Mouse (Mus musculus): ENCODE data around the gene Mogat2. TPM values are rescaled to one million over a fixed set of nuclear protein-coding genes. Genes with fewer than 3 reads are reported as not detected.

The Mogat2 gene
- polyA plus RNA-seq, 1 experiment from 2014 or later: 2.7 TPM

- no peaks in the 10 kb centered on the region for H3K27me3 ChIP-seq (ENCODE audit: control insufficient read depth, insufficient read depth, low read length)
- H3K27ac ChIP-seq (ENCODE audit: low read depth, low read length): no peak overlapping the region
- WGBS: 72% methylated on average over 8 of the region's 8 CpGs
- H3K36me3 ChIP-seq (ENCODE audit: control insufficient read depth, insufficient read depth, low read length): no peaks in the 10 kb centered on the region
- no peak overlapping the region for H3K4me2 ChIP-seq (replicated peaks; ENCODE audit: low read depth, low read length)
- no peak; the same call in 1 of the 2 replicates for ATAC-seq (ENCODE audit: low FRiP score, low TSS enrichment)
- no peaks in the 10 kb centered on the region for H3K9me3 ChIP-seq (ENCODE audit: control insufficient read depth, low read length)
- H3K9ac ChIP-seq (ENCODE audit: low read depth, low read length): no peak overlapping the region
- H3K4me3 ChIP-seq (ENCODE audit: low read length): no peak overlapping the region
- H3K4me1 ChIP-seq (ENCODE audit: control insufficient read depth, insufficient read depth, low read length): 0 out of 2 replicates have a peak, but pooled peaks cover 5% of the 10 kb centered on the region
These were observed 9.6 kb downstream of the Mogat2 start for GRCm38 (mm10) chr7:99228825-99229224.

GRCm38 (mm10) chr7:99227267-99227666 is 11.2 kb downstream of the Mogat2 start:
- Histone ChIP-seq H3K27ac (ENCODE audit: low read depth, low read length) (no peak overlapping the region), H3K4me2 (replicated peaks; ENCODE audit: low read depth, low read length) (no peak overlapping the region), H3K27me3 (ENCODE audit: control insufficient read depth, insufficient read depth, low read length) (no peaks in the 10 kb centered on the region), H3K9ac (ENCODE audit: low read depth, low read length) (no peak overlapping the region), H3K4me3 (ENCODE audit: low read length) (no peak overlapping the region), H3K4me1 (ENCODE audit: control insufficient read depth, insufficient read depth, low read length) (0 out of 2 replicates have a peak, but pooled peaks cover 5% of the 10 kb centered on the region), H3K36me3 (ENCODE audit: control insufficient read depth, insufficient read depth, low read length) (no peaks in the 10 kb centered on the region), H3K9me3 (ENCODE audit: control insufficient read depth, low read length) (no peaks in the 10 kb centered on the region)
- WGBS: 98% methylated on average over 4 of the region's 4 CpGs
- ATAC-seq (ENCODE audit: low FRiP score, low TSS enrichment): no peak

GRCm38 (mm10) chr7:99226662-99227061 is 11.8 kb downstream of the Mogat2 start:
- H3K4me1 ChIP-seq (ENCODE audit: control insufficient read depth, insufficient read depth, low read length): 0 out of 2 replicates have a peak, but pooled peaks cover 5% of the 10 kb centered on the region

DNA sequence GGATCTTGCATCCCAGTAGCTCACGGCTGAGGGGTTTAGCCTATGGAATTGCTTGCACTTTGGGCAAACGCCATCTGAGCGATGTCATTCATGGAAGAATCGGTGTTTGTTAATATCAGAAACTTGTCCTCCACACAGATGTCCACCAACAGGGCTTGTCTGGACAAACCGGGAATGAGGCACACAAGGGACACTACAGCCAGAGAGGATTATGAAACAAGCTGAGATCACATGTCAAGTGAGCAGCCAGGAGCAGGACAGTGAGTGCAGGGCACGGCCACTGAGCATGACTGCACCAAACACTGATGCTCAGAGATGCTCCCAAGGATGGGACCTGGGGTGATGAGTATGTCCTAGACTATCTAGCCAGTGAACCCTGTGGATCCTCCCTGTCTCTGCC is 13.0 kb downstream of the Mogat2 start:
- ATAC-seq (ENCODE audit: low FRiP score, low TSS enrichment): no peak
- Histone ChIP-seq H3K4me1 (ENCODE audit: control insufficient read depth, insufficient read depth, low read length) (0 out of 2 replicates have a peak, but pooled peaks cover 5% of the 10 kb centered on the region), H3K9ac (ENCODE audit: low read depth, low read length) (no peak overlapping the region), H3K27ac (ENCODE audit: low read depth, low read length) (no peak overlapping the region), H3K9me3 (ENCODE audit: control insufficient read depth, low read length) (no peaks in the 10 kb centered on the region), H3K4me2 (replicated peaks; ENCODE audit: low read depth, low read length) (no peak overlapping the region), H3K4me3 (ENCODE audit: low read length) (no peak overlapping the region), H3K27me3 (ENCODE audit: control insufficient read depth, insufficient read depth, low read length) (no peaks in the 10 kb centered on the region), H3K36me3 (ENCODE audit: control insufficient read depth, insufficient read depth, low read length) (no peaks in the 10 kb centered on the region)
- 76% methylated on average over 6 of the region's 6 CpGs for WGBS

More at GRCm38 (mm10) chr7:99226662-99227061, 11.8 kb downstream of the Mogat2 start:
- Histone ChIP-seq H3K27me3 (ENCODE audit: control insufficient read depth, insufficient read depth, low read length) (no peaks in the 10 kb centered on the region), H3K4me2 (replicated peaks; ENCODE audit: low read depth, low read length) (no peak overlapping the region), H3K9ac (ENCODE audit: low read depth, low read length) (no peak overlapping the region), H3K27ac (ENCODE audit: low read depth, low read length) (no peak overlapping the region), H3K9me3 (ENCODE audit: control insufficient read depth, low read length) (no peaks in the 10 kb centered on the region), H3K4me3 (ENCODE audit: low read length) (no peak overlapping the region), H3K36me3 (ENCODE audit: control insufficient read depth, insufficient read depth, low read length) (no peaks in the 10 kb centered on the region)
- no peak for ATAC-seq (ENCODE audit: low FRiP score, low TSS enrichment)
- 89% methylated on average over 10 of the region's 10 CpGs for WGBS

GRCm38 (mm10) chr7:99224648-99225190 is 13.7 kb downstream of the Mogat2 start:
- 59% methylated on average over 1 of the region's 1 CpGs for WGBS
- H3K9me3 ChIP-seq (ENCODE audit: control insufficient read depth, low read length): no peaks in the 10 kb centered on the region
- H3K27me3 ChIP-seq (ENCODE audit: control insufficient read depth, insufficient read depth, low read length): no peaks in the 10 kb centered on the region
- no peaks in the 10 kb centered on the region for H3K36me3 ChIP-seq (ENCODE audit: control insufficient read depth, insufficient read depth, low read length)
- H3K9ac ChIP-seq (ENCODE audit: low read depth, low read length): no peak overlapping the region
- no peak for ATAC-seq (ENCODE audit: low FRiP score, low TSS enrichment)
- no peak overlapping the region for H3K27ac ChIP-seq (ENCODE audit: low read depth, low read length)
- H3K4me1 ChIP-seq (ENCODE audit: control insufficient read depth, insufficient read depth, low read length): 0 out of 2 replicates have a peak, but pooled peaks cover 5% of the 10 kb centered on the region
- no peak overlapping the region for H3K4me2 ChIP-seq (replicated peaks; ENCODE audit: low read depth, low read length)
- H3K4me3 ChIP-seq (ENCODE audit: low read length): no peak overlapping the region

DNA sequence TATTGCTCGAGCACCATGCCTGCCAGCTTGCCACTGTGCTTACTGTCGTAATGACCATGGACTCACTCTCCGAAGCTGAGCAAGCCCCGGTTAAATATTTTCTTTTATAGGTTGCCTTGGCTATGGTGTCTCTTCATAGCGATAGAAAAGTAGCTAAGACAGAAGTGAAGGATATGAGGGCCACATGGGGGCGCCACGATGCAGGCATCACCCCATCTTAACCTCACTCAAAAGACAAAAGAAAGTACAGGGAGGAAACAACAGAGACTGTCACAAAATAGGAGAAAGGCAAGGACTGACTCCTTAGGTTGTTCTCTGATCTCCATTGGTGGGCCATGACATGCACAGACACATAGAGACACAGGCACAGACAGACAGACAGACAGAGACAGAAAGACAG is 14.2 kb downstream of the Mogat2 start:
- Histone ChIP-seq H3K4me2 (replicated peaks; ENCODE audit: low read depth, low read length) (no peak overlapping the region), H3K36me3 (ENCODE audit: control insufficient read depth, insufficient read depth, low read length) (no peaks in the 10 kb centered on the region), H3K9ac (ENCODE audit: low read depth, low read length) (no peak overlapping the region), H3K4me3 (ENCODE audit: low read length) (no peak overlapping the region), H3K27me3 (ENCODE audit: control insufficient read depth, insufficient read depth, low read length) (no peaks in the 10 kb centered on the region), H3K27ac (ENCODE audit: low read depth, low read length) (no peak overlapping the region), H3K4me1 (ENCODE audit: control insufficient read depth, insufficient read depth, low read length) (0 out of 2 replicates have a peak, but pooled peaks cover 5% of the 10 kb centered on the region), H3K9me3 (ENCODE audit: control insufficient read depth, low read length) (no peaks in the 10 kb centered on the region)
- WGBS: 73% methylated on average over 7 of the region's 7 CpGs
- ATAC-seq (ENCODE audit: low FRiP score, low TSS enrichment): no peak

DNA sequence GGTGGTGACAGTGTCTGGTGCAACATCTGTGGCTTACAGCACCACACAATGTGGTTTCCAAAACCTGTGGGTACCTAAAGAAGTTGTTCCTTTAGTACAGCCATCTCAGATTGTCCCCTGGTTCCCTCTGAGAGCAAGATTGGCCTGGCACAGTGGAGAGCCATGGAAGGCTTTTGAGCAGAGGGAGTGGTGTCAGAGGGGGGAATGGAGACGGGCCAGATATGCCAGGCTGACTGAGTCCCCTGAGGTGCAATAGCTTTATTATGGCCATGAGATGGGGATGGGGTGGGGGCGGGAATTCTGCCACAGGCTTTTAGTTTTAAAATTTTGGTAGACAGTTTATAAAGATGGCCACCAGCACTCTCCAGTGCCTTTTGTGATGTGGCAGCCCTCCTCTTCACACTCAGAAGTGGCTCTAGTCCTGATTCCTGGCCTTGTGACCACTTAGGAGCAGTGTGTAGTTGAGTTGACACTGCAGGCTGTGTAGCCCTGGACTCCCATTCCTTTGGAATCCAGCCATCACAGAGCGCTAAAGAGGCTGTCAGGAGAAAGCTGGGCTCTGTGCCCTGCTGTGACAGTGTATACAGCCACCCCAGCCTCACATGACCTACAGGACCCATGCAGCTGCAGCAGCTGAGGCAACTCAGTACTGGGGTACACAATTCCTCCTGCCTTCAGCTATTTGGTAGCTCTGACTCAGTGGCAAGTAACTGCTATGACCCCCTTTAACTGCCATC is 20.9 kb downstream of the Mogat2 start:
- Histone ChIP-seq H3K9ac (ENCODE audit: low read depth, low read length) (no peak overlapping the region), H3K4me1 (ENCODE audit: control insufficient read depth, insufficient read depth, low read length) (peaks cover 3% of the 10 kb centered on the region; the same call in 1 of the 2 replicates), H3K27ac (ENCODE audit: low read depth, low read length) (no peak overlapping the region), H3K27me3 (ENCODE audit: control insufficient read depth, insufficient read depth, low read length) (no peaks in the 10 kb centered on the region), H3K4me3 (ENCODE audit: low read length) (no peak overlapping the region), H3K4me2 (replicated peaks; ENCODE audit: low read depth, low read length) (no peak overlapping the region), H3K36me3 (ENCODE audit: control insufficient read depth, insufficient read depth, low read length) (no peaks in the 10 kb centered on the region), H3K9me3 (ENCODE audit: control insufficient read depth, low read length) (no peaks in the 10 kb centered on the region)
- WGBS: 73% methylated on average over 3 of the region's 3 CpGs
- no peak for ATAC-seq (ENCODE audit: low FRiP score, low TSS enrichment)

DNA sequence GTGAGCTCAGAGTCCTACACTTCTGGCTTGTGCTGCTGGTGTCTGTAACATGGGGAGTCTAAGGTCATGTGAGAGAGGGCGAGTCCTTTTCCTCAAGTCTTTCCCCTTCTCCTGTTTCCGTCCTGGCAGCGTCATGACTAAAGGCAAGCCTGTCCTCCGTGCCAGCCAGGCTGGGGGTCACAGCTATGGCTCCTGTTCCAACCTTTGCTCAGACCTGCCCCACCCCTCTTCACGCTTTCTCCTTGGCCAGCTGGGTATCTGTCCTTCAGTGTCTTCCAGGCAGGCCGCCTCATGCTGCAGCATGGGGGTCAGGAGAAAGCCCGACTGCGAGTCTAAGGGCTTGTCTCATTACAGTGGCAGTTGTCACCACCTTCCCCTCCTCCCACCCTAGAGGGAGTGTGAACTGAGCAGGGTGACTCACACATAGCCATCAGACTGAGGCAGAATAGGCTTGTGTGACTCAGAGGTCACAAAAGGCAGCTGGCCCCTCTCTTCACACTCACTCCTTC is 23.0 kb downstream of the Mogat2 start:
- H3K27me3 ChIP-seq (ENCODE audit: control insufficient read depth, insufficient read depth, low read length): no peaks in the 10 kb centered on the region
- no peak overlapping the region for H3K27ac ChIP-seq (ENCODE audit: low read depth, low read length)
- 0 out of 2 replicates have a peak, but pooled peaks have one; percentile 42 for ATAC-seq (ENCODE audit: low FRiP score, low TSS enrichment)
- H3K4me1 ChIP-seq (ENCODE audit: control insufficient read depth, insufficient read depth, low read length): peaks cover 3% of the 10 kb centered on the region; the same call in 1 of the 2 replicates
- H3K36me3 ChIP-seq (ENCODE audit: control insufficient read depth, insufficient read depth, low read length): no peaks in the 10 kb centered on the region
- no peak overlapping the region for H3K9ac ChIP-seq (ENCODE audit: low read depth, low read length)
- H3K4me2 ChIP-seq (replicated peaks; ENCODE audit: low read depth, low read length): no peak overlapping the region
- 23% methylated on average over 8 of the region's 8 CpGs for WGBS
- no peaks in the 10 kb centered on the region for H3K9me3 ChIP-seq (ENCODE audit: control insufficient read depth, low read length)
- no peak overlapping the region for H3K4me3 ChIP-seq (ENCODE audit: low read length)

DNA sequence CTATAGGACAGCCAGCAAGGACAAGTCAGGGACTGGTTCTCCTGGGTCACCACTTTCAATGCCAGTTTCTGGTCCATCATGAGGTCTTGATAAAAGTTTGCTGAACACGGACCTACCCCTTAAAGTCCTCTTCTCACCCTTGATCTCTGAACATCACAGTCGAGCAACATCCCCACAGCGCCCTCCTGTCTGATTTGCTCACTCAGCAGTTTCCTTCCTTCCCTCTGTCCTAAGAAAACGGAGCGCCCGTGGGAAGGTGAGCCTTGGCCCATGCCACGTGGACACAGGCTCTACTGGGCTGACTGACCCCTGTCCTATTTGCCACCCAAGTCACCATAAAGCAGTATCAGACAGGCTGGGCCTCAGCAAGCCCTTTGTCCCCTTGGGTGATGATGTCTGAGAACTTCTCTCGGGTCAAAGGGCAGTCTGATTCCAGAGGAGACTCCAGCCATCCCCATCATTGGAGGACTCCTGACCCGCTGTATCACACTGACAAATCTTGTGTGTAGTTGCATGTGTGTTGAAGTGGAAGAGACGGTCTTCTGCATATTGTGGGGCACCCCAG is 23.7 kb downstream of the Mogat2 start:
- H3K36me3 ChIP-seq (ENCODE audit: control insufficient read depth, insufficient read depth, low read length): no peaks in the 10 kb centered on the region
- no peaks in the 10 kb centered on the region for H3K9me3 ChIP-seq (ENCODE audit: control insufficient read depth, low read length)
- no peak overlapping the region for H3K9ac ChIP-seq (ENCODE audit: low read depth, low read length)
- H3K4me1 ChIP-seq (ENCODE audit: control insufficient read depth, insufficient read depth, low read length): peaks cover 3% of the 10 kb centered on the region; the same call in 1 of the 2 replicates
- H3K4me3 ChIP-seq (ENCODE audit: low read length): no peak overlapping the region
- H3K27ac ChIP-seq (ENCODE audit: low read depth, low read length): no peak overlapping the region
- H3K27me3 ChIP-seq (ENCODE audit: control insufficient read depth, insufficient read depth, low read length): no peaks in the 10 kb centered on the region
- WGBS: 80% methylated on average over 10 of the region's 10 CpGs
- H3K4me2 ChIP-seq (replicated peaks; ENCODE audit: low read depth, low read length): no peak overlapping the region
- ATAC-seq (ENCODE audit: low FRiP score, low TSS enrichment): no peak

All from kidney, embryonic 14.5 days (tissue).